Mouse (Mus musculus): ENCODE data around the gene Gm14410. TPM values are rescaled to one million over a fixed set of nuclear protein-coding genes. Genes with fewer than 3 reads are reported as not detected.
"Not testable (repeated sequence)": the region's sequence is repeated elsewhere in the genome, so short reads cannot be mapped to it uniquely, and the experiment has no call there.

The Gm14410 gene
- polyA plus RNA-seq (2012; rRNA removed), result 1.1 TPM in 2 replicates

DNA sequence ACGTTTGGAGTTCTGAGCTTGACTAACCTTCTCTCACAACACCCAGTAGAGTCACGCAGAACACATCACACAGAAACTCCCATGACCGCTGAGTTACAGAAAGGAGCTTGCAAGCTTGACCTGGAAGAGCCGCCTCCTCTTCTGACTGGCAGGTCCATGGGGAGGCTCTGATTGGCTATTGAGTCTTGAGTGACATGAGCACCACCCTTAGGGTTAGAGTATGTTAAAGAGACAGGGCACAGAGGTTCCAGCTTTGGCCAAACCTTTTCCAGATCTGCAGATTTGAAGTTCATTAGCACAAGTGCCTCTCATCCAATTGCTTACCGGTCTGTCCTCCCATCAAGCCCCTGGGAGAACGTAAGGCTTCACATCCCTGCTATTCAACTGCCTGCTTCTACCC is at the start of gene Gm14410:
Gene Gm14410, minus strand, starts transcription at position 81 of the 400 bp plus-strand sequence.
- not testable (repeated sequence) for H3K36me3 ChIP-seq (ENCODE audit: control insufficient read depth, insufficient read depth, low read length); H3K27me3 ChIP-seq (ENCODE audit: control insufficient read depth, insufficient read depth, low read length); H3K27ac ChIP-seq (ENCODE audit: control insufficient read depth, insufficient read depth, low read depth, low read length); H3K4me1 ChIP-seq (ENCODE audit: control insufficient read depth, insufficient read depth, low read length)
- peak within 1 kb of the TSS; percentile 60 for H3K4me3 ChIP-seq (ENCODE audit: control insufficient read depth, low read depth, low read length)

DNA sequence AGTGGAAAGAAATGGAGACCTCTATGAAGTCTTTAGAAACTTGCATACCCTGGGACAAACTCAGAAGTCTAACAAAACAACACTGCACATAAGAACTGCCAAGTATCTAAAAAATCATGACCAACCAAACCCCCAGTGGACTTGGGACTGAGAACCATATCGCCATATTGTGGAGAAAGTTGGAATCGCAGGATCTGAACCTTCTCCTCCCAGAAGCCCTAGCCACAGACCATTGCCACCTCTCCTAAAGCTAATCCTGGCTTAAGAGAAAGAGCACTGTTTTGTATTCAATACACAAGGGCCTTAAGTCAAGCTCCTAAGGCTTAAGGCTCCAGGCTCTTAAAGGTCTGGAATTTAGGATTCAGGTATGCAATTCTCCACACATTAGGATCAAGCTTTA is 41.2 kb upstream of the Gm14410 start:
- not testable (repeated sequence) for H3K4me3 ChIP-seq (ENCODE audit: control insufficient read depth, low read depth, low read length); H3K36me3 ChIP-seq (ENCODE audit: control insufficient read depth, insufficient read depth, low read length); H3K27me3 ChIP-seq (ENCODE audit: control insufficient read depth, insufficient read depth, low read length); H3K27ac ChIP-seq (ENCODE audit: control insufficient read depth, insufficient read depth, low read depth, low read length); H3K4me1 ChIP-seq (ENCODE audit: control insufficient read depth, insufficient read depth, low read length)

DNA sequence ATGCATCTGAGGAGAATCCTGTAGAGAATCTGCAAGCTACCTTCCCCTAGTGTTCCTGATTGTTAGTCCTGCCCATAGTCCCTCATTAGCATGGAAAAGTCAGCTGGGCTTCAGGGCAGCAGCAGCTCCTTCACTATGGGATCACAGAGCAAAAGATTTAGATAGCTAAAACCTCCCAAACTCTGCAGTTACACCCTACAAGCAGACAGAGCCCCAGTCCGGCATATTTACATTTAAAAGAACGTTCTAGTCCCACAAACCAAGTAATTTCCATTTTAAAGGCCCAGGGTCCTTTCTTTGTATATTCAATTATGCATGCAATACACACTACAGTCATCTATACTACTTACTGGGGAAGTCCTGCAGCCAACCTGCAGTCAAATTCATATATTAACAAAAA is 24.2 kb upstream of the Gm14410 start:
- H3K36me3 ChIP-seq (ENCODE audit: control insufficient read depth, insufficient read depth, low read length); H3K27ac ChIP-seq (ENCODE audit: control insufficient read depth, insufficient read depth, low read depth, low read length); H3K4me1 ChIP-seq (ENCODE audit: control insufficient read depth, insufficient read depth, low read length); H3K4me3 ChIP-seq (ENCODE audit: control insufficient read depth, low read depth, low read length); H3K27me3 ChIP-seq (ENCODE audit: control insufficient read depth, insufficient read depth, low read length): not testable (repeated sequence)

DNA sequence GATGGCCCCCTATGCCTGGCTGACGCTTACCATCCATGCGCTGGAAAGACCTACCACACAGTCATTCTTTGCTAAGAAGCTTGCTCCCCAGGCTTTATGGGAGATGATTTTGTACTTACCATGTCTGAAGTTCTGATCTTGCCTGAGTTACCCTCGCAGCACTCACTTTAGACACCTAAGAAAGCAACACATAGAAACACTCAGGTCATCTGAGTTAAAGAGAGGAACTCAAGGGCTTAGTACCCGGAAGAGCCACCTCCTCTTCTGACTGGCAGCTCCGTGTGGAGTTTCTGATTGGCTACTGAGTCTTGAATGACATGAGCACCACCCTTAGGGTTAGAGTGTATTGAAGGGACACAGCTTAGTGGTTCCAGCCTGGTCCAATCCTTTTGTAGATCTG is 33.5 kb downstream of the Gm14410 start:
- H3K36me3 ChIP-seq (ENCODE audit: control insufficient read depth, insufficient read depth, low read length); H3K27ac ChIP-seq (ENCODE audit: control insufficient read depth, insufficient read depth, low read depth, low read length); H3K4me1 ChIP-seq (ENCODE audit: control insufficient read depth, insufficient read depth, low read length); H3K27me3 ChIP-seq (ENCODE audit: control insufficient read depth, insufficient read depth, low read length); H3K4me3 ChIP-seq (ENCODE audit: control insufficient read depth, low read depth, low read length): not testable (repeated sequence)

Other genes starting within 250 kb of the Gm14410 start
- 2.9 and 3.7 TPM in 2 replicates for gene Gm14419, start 205.5 kb downstream of the Gm14410 start, polyA plus RNA-seq (2012; rRNA removed)
- gene Gm14401, start 132.1 kb downstream of the Gm14410 start, polyA plus RNA-seq (2012; rRNA removed), result not detected in 2 replicates
- not detected in 2 replicates for gene Gm14409, start 60.6 kb upstream of the Gm14410 start, polyA plus RNA-seq (2012; rRNA removed)
- 0.10 and 0.12 TPM in 2 replicates for gene Gm14412, start 117.9 kb upstream of the Gm14410 start, polyA plus RNA-seq (2012; rRNA removed)
- gene Gm14418, start 191.9 kb upstream of the Gm14410 start, polyA plus RNA-seq (2012; rRNA removed), result 0.41 TPM in 1 of 2 replicates, not detected in the other